Mouse (Mus musculus) thymus, postnatal 4 days (tissue): ENCODE data around the gene Lrrtm4.

Experiments
- DNase-seq: peaks from one replicate; pipeline ENCODE4 v3.0.0; 2021

The Lrrtm4 gene

DNA sequence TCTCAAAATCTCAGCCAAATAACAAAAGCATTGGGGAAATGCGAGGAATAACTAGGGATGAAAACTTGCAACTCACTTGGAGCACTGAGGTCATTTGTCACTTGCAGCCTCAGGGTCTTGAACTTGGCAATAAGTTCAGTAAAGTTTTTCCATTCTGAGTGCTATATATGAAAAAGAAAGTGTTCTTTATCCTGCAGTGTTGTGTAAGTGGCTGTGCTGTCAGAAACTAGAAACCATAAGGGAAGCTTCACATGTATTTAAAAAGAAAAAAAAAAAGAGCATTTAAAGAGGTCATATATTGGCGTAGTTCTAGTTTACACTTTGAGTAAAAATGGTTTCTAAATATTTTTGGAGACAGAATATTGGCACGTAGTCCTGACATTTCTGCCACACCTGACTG is 313.1 kb downstream of the Lrrtm4 start:
- no peak for DNase-seq

DNA sequence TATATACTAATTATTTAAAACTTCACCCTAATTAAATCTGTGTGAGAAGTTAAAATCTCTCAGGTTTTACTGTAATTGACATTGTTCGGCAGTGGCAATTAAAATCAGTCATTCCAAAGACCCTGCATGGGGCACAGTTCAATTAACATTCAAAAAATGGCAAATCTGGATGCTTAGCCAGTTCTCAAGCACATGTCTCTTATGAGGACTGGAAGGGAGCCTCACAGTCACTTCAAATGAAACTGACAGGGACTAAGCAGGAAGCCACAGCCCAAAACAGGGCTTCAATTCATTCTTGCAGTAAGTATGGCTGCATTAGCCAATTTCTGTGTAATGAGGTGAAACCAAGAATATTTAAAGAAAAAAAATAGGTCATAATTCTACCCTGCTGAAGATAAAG is 333.6 kb downstream of the Lrrtm4 start:
- DNase-seq: no peak

DNA sequence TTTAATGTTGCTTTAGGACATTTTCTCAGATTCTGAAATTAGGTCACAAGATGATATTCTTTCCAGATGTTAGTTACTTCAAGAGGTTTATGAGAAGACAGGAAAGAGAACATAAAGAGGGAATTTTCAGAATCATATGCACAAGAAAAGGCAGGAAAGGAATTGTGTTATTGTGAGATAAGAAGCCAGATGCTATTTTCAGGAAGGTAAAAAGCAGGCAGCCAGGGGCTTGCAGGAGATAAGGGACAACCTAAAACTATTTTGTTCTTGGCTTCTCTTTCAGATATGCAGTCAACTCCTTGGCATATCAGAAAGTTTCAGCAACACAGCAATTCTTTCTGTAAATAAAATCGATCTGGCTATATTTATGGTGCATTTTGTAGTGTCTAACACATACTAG is 338.4 kb downstream of the Lrrtm4 start:
- no peak for DNase-seq

DNA sequence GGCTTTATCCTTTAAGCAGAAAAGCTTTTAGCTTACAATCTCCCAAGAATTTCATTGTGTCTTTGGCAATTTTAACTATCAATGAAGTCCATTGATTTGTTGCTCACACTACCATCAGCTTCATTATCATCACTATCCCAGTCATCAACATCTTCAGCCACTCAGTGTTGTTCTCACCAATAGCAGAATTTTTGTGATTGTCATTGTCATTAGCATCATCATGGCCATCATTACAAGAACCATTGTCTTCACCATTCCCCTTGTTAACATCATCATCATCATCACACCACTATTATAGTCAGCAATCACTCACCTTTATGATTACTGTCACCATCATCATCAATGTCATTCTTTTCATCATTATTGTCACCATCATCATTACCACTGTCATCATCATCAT is 344.9 kb downstream of the Lrrtm4 start:
- no peak for DNase-seq

DNA sequence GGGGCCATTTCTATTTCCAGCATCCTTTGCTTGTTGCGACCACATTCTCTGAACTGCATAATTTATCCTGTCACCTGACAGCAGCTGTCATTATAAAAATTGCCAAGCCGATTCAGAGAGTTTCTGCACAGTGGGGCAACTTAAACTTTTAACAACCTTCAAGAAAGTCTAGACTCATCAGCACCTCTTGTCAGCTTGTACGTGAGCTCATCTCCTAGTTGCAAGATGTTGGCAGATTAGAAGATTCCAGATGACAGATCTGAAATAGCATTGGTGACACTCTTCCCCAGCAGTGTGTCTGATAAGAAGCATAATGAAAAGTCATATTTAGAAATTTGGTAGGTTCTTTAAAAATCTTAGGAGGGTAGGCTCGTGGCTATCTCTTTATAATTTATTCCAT is 347.9 kb downstream of the Lrrtm4 start:
- DNase-seq: no peak

DNA sequence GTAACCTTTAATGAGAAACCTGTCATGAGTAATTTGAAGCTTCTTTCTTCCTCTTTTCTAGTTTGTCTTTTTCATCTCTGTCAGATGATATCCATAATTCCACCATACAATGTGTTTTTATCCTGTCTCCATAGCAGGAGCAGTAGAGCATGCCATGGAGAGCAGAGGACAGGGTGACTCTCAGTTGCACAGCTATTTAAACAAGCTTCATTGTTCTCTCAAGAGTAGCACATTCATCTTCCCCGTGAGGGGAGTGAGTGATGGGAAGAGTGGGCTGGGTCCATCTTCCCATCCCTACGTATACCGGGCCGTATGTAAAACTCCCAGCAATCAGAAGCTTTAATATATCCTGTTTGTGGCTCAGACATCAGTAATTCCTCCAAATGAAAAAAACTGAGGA is 370.9 kb downstream of the Lrrtm4 start:
- no peak for DNase-seq

DNA sequence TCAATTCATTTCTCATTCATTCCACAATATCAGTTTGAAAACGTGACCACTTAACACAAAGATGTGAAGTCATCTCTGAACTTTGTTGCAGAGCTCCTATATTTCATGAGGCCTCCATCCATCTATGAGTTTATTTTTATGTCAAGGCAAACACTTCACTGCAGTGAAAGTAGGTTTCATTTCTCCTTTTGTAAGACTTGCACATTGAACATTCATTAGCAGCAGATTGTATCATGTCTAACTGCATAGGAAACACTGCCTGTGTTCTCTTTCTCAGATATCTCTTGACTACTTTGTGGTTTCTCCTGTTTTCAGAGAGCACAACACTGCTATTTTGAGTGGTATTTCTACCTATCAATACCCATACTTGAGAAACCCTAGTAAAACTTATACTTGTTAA is 388.1 kb downstream of the Lrrtm4 start:
- no peak for DNase-seq

DNA sequence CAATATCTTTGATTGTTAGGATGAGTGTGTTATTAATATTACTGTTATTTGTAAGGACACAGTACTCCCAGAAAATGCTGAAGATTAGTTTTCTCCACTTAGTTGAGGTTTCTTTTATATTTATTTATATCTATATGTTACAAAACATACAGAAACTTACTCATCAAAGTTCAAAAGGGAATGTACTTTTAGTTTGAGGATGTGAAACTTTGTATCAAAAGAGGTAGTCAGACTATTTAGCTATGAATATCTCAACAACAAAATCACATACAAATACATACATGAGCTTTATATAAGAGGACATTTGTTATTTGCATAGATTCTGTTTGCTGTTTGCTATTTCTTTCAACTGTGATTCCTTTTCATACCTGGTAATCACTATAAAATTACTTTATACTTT is 421.5 kb downstream of the Lrrtm4 start:
- no peak for DNase-seq

DNA sequence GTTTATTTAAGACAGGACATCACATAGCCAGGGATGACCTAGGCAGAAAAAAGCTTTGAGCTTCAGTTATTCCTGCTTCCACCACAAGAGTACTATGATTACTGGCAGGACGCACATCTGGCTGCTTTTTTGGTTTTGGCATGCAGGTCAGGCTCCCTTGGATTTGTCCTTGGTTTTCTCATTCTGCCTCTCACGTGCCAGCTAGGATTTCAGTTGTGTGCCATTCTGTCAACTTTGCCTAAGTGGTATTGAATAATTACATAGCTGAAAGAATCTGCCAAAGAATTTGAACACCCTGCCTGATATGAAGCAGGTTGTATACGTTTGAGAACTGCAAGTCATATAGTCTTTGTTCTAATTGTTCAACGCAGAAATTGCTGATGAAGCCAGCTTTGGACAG is 451.9 kb downstream of the Lrrtm4 start:
- no peak for DNase-seq

DNA sequence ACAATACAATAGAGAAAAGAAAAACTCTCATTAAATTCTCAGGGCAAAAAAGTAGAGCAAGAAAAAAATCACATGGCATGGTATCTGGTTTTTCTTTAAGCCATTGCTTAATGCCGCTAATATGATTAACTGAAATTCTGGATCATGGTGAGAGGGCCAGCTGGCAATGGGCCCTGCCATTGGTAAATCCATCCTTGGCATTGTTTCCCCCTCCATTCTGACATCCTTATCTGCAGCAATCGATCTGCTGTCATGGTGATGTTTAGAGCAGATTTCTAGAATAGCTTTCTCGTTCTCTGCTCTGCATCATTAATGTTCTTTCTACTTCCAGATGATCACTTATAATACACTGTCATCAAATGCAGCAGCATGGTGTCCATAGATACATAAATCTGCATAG is 457.5 kb downstream of the Lrrtm4 start:
- DNase-seq: no peak

DNA sequence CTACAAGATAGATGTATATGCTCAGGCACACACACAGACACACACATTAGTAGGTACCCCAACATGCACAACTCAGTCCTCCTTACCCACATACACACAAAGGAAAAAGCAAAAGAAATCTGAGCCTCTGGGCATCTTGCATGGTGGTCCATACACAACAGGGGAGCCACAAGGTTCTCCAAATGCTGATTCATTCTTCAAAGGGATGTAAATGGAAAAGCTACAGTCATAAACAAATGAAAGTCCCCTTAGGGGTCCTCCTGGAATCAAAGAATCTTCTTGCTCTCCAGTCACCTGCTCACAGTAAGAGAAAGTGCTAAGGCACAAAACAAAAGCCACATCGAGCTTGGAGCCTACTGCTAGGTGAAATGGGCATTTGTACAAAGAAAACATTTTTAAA is 526.3 kb downstream of the Lrrtm4 start:
- DNase-seq: no peak

DNA sequence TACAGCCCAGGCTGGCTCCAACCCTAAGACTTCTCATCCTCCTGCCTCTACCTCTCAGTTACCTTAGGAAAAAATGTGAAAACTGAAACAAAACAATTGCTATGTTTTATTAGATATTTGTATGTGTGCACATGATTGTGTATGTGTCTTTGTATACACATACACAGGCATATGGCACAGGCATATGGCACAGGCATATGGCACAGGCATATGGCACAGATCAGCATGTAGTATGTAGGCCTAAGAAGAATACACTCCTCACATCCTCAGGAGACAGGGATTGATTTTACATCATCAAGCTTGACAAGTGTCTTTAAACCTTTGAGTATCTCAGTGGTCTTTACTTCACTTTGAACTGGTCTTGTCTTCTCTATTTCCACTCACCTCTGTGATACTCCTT is 531.2 kb downstream of the Lrrtm4 start:
- DNase-seq: no peak

DNA sequence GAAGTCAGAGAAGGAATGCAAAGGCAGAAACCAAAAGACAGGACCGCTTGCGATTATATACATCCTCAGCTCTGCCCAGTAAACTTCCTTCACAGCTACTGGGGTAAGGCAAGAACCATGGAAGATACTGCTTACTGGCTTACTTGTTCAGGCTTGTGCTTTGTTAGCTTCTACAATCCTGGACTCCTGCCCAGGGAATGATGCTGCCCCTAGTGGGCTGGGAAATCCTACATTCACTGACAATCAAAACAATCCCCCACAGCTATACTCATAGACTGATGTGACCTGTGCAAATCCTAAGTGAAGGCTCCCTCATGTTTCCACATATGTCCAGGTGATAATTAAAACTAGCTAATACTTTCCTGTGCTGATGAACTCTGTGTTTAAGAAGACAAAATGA is 534.7 kb downstream of the Lrrtm4 start:
- DNase-seq: no peak

DNA sequence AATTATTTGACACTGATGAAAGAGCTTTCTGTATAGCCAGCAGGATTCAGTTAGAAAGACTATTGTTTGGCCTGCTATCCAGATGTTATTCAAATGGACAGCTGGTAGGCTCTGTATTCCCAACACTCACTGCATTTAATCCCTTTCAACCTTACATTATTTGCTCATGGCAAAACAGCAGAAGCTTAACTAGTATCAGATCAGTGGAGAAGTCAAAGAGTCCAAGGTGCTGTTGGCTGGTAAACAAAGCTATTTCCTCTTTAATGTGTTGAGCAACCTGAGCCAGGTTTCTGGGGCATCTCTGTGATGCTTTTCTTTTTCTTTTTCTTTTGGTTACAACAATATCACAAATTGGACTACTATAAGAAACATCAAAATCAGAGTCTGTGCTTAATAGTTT is 536.3 kb downstream of the Lrrtm4 start:
- no peak for DNase-seq

DNA sequence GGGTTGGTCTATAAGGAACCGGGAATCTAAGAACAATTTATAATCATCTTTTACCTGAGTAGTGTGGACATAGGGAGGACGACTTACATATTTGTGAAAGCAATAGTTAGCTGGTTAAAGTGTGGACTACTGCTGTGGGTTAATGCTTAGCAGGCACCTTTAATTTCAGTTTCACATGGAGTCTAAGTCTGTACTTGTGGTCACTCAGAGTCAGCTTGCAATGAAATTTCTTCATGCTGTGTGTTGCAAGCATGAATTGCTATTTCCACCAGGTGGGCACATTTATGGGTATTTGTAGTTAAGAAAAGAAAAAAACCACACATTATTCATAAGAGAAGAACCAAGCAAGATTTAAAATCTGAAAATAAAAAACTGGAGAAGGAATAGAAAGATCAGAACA is 558.5 kb downstream of the Lrrtm4 start:
- no peak for DNase-seq

DNA sequence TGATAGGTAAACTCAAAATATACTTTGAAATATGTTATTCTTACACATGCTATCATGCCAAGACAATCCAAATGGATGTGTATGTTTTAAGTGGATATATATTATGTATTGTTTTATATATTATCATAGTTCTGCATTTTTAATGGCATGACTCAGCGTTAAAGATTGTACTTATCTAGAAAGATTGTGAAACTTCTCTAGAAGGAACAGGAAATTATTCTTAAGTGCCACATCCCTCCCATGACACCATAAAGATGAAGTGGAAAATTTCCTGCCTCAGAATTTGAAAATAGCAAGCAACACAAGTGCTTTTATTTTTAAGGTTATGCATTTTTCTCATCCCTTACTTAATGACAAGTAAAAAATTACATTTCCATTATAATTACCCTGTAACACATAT is 563.5 kb downstream of the Lrrtm4 start:
- no peak for DNase-seq

DNA sequence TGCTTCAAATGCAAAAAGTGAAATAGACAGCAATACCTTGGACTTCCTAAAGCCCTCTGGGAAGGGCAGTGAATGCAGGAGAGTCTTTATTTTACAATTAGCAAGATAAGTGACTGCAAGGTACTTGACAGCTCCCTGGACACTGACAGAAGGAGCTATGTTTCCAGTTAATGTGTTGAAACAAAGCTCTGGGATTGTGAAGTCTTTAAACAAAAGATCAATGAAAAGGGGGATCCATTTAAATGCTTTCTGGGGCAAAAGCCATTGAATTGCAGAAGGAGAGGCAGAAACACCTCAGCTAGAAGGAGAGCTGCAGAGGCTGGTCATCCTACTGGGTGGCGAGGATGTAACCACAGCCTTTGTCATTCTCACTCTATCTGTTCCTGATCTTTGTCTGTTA is 571.1 kb downstream of the Lrrtm4 start:
- DNase-seq: no peak

DNA sequence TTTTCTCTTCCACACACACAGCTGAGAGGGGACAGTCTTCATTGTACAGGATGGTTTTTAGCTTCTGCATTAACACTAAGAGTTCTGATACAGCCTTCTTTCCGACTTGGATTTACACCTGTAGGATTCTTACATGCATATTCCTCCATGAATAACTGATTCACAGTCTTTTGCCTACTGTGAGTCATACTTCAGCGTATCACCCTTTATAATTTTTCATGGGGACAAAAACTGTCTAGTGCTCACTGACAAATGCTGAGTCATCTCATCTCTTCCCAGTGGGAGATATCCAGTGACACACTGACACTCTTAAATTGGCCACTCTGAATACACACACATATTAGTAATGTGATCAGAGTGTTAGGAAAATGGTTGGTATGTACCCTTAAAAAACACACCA is 600.8 kb downstream of the Lrrtm4 start:
- DNase-seq: no peak

DNA sequence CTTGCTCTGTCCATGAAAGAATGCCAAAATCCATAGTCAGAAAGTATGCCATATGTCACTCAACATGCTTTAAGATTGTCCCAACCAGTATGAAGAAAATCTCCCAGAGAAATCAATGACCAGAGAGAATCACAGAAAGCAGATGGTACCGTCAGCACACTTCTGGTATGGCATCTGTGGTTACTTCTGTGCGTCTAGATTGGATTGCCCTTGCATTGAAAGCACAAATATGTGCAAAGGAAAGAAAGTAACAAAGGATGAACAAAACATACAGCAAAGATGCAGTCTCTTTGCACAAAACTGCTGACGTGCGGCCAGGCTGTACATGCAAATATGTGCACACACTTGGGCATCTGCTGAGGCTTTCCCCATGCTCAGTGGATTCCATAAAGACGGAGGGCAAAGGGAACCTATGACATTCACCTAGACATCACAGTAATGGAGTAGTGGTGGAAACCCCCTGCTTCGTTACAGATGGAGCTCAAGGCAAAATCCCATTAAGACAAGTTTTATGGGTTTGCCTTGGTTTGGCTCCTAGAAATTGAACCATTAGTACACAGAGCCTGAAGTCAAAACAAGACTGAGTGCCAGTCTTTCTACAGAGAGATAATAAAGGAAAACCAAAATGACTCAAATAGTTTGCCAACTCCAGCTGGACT is 604.1 kb downstream of the Lrrtm4 start:
- no peak for DNase-seq

DNA sequence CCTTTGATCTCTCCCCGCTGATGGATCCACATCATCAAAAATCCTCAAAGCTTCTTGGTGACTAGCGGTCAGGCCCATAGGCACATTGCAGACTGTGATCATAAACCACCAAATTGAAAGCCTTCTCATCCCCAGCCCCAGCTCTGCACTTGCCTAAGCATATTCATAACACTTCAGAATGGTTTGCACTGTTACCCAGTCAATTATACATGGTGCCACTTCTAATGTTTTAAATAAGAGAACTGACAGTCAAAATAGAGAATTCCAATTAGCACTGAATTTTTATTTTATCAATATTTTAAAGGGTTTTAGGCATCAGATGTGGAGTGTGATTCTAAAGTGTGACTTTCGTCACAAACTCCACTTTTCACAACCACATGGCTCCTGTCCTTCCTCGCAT is 606.8 kb downstream of the Lrrtm4 start:
- no peak for DNase-seq

DNA sequence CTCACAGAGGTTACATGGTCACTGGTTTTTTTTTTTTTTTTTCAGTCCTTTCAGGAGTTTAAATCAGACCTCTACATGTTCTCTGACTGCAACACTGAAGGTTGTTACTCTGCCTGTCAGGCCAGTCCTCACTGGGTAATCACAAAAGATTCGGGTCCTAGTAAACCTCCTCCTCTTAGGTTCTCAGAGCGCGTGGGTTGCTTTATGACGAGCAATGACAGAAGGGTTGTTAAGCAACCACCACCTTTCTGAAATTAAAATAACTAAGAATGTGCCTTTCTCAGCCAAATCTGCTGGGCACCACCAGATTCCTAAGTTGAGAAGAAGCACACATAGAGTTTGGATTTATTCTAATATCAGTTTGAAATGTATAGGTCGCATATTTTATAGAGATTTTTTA is 644.1 kb downstream of the Lrrtm4 start:
- no peak for DNase-seq

DNA sequence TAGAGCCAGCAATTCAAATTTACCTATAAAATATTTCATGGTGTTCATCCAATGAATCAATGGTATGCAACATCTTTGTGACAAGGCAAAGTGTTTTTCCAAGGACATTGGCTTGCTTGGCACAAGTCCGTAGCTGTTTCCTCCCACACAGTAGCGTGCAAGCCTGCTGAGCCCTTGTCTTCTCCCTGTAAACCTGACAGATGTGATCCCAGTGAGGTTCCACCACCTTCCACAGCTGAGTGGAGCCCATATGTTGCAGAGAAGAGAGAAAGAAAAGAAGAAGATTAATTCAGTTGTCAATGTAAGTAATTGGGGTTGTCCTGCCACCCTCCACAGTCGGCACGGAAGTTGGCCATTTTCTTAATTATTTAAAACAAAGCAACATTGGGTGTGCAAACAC is 645.4 kb downstream of the Lrrtm4 start:
- no peak for DNase-seq

DNA sequence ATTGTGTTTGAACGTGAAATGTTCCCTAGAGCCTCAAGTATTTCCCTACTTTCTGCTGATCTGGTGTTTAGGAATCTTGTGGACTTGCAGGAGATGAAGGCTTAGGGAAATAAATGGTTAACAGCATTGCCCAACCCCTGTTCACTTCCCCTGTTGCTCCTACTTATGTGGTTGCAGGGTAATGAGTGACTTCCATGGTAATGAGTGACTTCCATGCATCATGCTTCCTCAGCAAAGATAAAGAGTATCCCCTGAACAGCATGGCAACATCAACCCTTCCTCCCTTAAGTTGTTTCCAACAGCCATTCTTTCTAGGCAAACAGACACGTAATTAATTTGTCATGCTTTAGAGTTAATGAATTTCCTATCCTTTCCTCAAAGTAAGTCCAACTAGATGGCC is 685.5 kb downstream of the Lrrtm4 start:
- no peak for DNase-seq

DNA sequence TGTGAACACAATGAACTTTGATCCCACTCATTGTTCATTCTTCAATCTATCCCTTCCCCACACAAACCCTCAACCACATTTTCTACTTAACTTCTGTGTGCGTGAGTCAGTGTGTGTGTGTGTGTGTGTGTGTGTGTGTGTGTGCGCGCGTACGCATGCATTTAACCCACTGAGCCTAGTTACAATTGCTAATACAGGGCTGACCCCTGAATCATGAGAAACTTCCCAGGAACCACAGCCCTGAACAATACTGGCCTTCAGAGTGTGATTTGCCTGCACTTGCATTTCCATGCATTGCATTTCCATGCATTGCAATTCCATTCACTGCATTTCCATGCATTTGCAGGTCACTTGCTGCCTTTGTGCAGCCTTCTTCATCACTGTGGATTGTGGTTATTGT is 701.8 kb downstream of the Lrrtm4 start:
- no peak for DNase-seq

DNA sequence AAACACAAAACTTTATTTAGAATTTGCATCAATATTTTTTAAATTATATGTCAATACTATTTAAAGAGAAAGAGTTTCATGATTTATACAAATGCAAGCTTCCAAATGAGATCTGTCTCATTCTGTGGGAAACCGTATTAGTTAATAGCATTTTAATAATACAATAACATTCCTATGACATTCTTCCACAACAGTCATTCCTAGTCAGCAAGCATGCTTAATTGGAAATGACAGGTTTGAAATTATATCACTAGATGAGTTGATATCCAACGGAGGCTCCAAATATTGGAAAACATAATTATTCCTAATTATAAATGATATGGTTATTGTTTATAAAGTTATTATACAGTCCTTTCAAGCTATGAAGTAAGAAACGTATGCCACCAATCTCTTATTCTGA is 714.7 kb downstream of the Lrrtm4 start:
- no peak for DNase-seq

DNA sequence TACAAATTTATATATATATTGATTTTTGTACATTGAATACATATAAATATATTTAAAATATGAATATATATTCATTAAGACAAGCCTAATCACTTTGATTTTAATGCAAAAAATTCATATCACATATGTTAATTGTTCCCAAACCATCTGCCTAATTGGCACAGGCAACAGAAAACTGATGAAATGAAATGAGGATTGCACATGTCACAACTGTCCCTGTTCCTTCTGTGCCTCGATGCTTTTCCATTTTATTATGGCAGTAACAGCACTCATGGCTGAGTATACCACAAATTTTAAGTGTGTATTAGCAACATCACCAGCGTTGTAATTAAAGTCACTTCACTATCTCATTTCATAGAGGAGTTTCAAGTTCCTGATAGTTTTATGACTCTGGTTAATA is 732.1 kb downstream of the Lrrtm4 start:
- no peak for DNase-seq
